Mouse (Mus musculus): ENCODE measurements around the gene Rbm19.

The Rbm19 gene

GRCm38 (mm10) chr5:120207492-120207891, 91.2 kb downstream of the Rbm19 start:
- no peak for DNase-seq

GRCm38 (mm10) chr5:120210668-120211067, 94.4 kb downstream of the Rbm19 start:
- DNase-seq: no peak

GRCm38 (mm10) chr5:120211182-120211581, 94.9 kb downstream of the Rbm19 start:
- DNase-seq: peak; percentile 64 to 73

GRCm38 (mm10) chr5:120214511-120214910, 98.2 kb downstream of the Rbm19 start:
- no peak for DNase-seq

- no peak for DNase-seq
These were observed 105.0 kb downstream of the Rbm19 start for GRCm38 (mm10) chr5:120221216-120221615.

GRCm38 (mm10) chr5:120225383-120225782, 109.1 kb downstream of the Rbm19 start:
- DNase-seq: no peak

- DNase-seq: no peak
These were observed 112.5 kb downstream of the Rbm19 start for GRCm38 (mm10) chr5:120228613-120229409.

GRCm38 (mm10) chr5:120231435-120232147, 115.3 kb downstream of the Rbm19 start:
- no peak for DNase-seq

GRCm38 (mm10) chr5:120235147-120235546, 118.9 kb downstream of the Rbm19 start:
- no peak for DNase-seq

GRCm38 (mm10) chr5:120235571-120235970, 119.3 kb downstream of the Rbm19 start:
- DNase-seq: peak in 1 of 2 experiments; percentile 13

- DNase-seq: no peak
These were observed 123.8 kb downstream of the Rbm19 start for GRCm38 (mm10) chr5:120240071-120240470.

- DNase-seq: no peak
These were observed 129.1 kb downstream of the Rbm19 start for GRCm38 (mm10) chr5:120245336-120245735.

Data from cerebellum, adult 18-20 months (tissue).